Mouse (Mus musculus): ENCODE measurements at regions not wholly inside any gene's neighbourhood (a gene's known extent, or its start where the extent isn't known, plus 50 kb on each side); places are given as distances from the start of the nearest gene placed in this dataset.

- TF ChIP-seq POLR2A (IDR thresholded peaks at IDR 0.05; ENCODE audit: low read depth, low read length) (no peak), CTCF (IDR thresholded peaks at IDR 0.05; ENCODE audit: extremely low read depth, insufficient read depth, insufficient read length, insufficient replicate concordance) (no peak)
These were observed 63.9 kb upstream of the Akap6 start for GRCm38 (mm10) chr12:52635121-52635878.
